Mouse (Mus musculus) c-Kit-negative CD71-positive TER-119-positive erythroid progenitor cells, embryonic 14.5 days (primary cell): ENCODE data around the gene Nhsl1.
"Not testable (repeated sequence)": the region's sequence is repeated elsewhere in the genome, so short reads cannot be mapped to it uniquely, and the experiment has no call there.

Experiments used
- DNase-seq: peaks from one replicate; pipeline ENCODE4 v3.0.0-alpha.2; 2013; ENCODE audit warnings: low read depth, low spot score

Gene Nhsl1

DNA sequence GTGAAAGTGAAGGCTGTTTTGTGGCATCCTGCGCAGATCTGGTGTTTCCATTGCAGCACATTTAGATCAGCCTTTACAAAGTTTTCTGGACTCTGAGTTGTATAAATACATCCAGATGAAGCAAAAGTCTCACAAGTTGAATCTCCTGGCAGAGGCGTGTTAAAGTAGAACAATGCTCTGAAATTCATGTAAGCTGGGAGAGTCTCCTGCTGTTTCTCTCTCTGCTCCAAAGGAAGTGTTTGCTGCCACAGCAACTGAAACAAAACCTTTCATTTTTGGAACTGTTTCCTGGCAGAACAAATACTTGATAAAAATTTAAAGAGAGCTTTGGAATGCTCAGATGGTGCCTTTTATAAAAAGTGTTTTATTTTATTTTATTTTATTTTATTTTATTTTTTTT is 118.8 kb downstream of the Nhsl1 start:
- DNase-seq, result no peak

DNA sequence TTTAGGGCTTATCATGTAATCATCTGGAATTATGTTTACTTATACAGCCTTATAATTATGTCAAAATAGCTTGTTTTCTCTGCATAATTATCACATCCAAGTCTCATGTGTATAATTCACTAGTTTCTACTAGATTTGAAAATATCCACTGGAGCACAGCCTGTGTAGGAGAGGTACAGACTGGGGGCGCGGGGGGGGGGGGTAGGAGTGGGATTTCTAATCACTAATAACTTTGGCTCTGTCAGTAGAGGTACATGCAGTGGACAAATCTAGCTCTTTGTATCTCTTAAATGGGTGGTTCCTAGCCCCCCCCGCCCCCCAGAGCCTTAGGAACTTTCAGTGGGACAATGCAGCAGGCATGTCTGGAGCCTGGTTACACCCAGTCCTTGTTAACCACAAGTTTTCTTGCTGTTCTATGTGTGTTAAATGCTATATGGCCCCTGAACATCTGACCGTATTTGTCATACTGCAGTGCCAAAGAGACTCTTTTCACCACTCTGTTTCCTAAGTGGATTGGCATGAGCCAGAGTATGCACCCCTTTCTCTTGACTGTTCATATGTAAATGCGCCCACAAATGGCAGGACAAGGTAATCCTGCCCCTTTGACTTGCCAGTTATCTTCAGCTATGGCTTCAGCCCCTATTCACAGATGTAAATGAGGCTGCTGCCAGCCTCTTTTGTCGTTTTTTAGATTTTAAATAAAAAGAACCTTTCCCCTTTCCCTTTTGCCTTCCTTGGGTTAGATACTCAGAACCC is 127.0 kb downstream of the Nhsl1 start:
- DNase-seq, result no peak

DNA sequence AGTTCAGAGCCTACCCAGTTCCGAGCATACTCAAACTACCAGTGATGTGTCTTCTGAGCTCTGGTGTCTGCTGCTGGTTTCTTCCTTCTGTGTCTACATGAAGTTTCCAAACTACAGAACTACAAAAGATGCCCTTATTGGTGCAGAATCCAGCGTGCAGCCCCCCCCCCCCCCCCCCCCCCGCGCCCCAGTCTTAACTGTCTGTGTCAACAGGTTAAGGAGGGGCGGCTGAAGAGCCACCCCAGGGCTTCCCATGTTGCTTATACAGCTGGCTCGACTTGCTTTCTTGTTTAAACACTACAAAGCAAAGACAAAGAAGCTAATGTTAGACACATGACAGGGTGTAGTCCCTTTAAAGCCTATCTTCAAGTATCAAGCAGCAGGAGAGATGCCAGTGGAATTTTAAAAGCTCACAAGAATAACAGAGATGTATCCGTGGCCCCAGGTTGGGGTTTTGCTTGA is 127.6 kb downstream of the Nhsl1 start:
- DNase-seq, result no peak

DNA sequence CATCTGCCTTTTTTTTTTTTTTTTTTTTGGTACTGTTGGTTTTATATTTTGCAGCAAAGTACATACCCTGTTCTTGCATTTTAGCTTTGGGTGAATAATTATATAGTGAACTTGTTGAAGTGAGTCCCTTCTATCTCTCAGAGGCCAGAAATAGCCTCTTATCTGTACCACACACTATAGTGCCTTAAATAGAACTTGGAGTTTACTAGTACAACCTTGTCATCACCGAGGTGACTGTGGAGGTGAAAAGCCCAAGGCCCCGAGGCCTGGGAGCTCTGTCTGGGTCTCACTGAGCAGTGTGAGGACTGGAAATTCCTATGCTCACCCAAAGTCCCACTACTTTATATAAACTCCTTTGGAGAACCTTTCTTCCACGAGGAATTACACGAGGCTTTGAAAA is 128.5 kb downstream of the Nhsl1 start:
- DNase-seq, result no peak

DNA sequence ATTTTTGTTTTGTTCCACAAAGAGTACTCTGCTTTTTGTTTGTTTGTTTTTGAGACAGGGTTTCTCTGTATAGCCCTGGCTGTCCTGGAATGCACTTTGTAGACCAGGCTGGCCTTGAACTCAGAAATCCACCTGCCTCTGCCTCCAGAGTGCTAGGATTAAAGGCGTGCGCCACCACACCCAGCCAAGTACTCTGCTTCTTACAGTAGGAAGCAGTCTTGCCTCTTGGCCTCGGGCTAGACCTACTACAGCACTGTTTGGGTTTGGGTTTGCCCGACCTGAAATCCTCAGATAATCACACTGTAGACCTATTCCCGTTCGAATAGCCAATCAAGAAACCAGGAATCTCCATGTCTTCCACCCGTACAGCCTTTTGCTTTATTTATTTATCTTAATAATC is 130.1 kb downstream of the Nhsl1 start:
- not testable (repeated sequence) for DNase-seq

DNA sequence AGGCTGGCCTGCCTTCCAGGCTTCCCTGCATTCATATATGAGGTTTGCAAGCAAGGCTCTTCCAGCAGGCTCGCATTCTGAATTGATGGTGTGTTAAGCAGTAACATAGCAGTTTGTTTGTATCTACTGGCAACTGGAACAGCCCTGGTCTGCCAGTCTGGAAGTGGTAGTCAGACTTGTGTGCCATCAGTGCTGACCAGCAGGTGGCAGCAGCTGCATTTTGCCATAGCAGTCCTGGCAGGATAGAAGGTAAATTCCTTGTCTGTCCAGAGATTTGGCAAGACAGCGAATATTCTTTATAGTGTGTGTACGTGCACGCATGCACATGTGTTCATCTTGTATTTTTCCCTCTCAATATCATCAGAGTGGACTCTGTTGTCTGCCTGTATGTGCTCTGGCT is 134.6 kb downstream of the Nhsl1 start:
- DNase-seq, result no peak

DNA sequence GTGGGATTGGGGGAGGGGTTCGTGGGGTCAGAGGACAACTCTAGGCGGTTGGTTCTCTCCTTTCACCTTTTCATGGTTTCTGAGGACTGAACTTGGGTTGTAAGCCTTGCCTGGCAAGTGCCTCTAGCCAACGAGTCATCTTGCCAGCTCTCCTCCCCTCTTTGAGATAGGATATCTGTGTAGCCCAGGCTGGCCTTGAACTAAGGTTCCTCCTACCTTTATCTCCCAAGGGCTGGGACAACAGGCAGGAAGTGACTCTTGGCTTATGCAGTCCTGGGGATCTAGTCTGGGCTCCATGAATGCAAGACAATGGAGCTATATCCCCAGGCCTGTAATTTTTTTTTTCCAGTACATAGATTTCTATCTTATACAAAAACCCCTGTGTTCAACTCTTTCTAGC is 135.4 kb downstream of the Nhsl1 start:
- DNase-seq, result no peak

DNA sequence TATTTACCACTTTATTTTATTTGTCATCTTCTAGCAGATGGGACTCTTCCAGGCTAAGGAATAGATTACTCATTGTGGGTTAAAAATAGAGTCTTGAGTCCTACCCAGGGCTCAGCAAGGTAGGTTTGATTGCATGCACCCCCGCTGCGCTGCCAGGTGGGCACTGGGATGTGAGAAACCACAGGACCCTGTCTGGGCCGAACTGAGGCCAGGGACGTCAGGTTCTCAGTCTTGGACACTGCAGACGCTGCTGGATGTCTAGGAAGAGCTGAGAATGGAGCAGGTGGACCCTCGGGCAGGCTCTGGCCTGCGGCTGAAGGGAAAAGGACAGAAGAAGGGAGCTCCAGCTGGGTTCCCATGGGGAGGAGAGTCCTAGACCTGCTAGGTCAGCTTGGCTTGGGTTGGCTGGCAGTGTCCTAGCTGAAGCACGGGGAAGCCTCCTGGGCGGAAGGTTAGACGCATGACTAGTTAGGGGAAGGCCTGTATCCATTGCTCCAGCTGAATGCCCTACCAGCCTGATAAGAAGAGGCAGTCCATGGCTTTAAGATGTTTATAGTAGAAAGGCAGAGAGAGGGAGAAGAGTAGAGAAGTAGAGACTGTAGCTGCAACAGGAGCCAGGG is 136.6 kb downstream of the Nhsl1 start:
- no peak for DNase-seq

DNA sequence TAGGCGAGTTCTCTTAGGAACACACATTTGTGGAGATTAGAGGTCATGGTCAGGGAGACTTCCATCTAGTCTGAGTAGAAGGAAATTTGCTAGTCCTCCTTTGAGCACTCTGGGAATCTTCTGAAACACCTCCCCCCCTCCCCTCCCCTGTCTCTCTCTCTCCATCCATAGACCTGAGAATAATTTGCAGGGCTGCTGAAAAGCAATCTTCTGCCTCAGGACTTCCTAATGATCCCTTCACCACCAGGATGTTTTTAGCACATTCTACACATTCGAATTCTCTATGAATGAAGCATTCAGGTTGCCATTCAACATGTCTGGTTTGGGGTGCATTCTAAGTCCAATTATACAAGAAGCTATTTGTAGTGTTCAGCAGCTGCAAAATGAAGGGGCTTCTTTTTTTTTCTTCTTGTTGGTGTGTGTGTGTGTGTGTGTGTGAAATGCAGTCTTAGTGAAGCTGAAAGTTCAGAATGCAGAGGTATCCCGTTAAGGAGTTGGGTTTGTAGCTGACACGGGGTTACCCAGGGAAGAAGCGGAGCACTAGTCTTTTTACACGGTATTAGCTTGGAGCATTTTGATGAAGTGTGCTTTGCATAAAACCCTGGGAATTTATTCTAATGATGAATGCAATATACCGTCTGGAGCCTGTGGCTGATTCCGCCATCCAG is 139.2 kb downstream of the Nhsl1 start:
- no peak for DNase-seq

DNA sequence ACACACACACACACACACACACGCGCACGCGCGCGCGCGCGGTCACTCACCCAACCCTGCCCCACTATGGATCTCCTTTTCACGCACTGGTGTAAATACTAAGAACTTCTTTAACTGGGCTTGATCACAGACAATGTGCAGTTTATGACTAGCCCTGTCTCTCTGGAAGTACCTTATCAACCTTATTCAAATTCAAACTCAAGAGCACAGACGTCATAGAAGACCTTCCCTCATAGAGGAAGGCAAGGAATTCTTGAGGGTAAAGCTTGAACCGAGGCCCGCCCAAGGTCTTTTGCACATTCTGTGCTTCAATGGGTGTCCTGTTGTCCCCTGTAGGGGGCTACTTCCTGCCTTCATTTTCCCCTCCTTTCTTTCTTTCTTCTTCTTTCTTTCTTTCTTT is 142.6 kb downstream of the Nhsl1 start:
- DNase-seq, result no peak

DNA sequence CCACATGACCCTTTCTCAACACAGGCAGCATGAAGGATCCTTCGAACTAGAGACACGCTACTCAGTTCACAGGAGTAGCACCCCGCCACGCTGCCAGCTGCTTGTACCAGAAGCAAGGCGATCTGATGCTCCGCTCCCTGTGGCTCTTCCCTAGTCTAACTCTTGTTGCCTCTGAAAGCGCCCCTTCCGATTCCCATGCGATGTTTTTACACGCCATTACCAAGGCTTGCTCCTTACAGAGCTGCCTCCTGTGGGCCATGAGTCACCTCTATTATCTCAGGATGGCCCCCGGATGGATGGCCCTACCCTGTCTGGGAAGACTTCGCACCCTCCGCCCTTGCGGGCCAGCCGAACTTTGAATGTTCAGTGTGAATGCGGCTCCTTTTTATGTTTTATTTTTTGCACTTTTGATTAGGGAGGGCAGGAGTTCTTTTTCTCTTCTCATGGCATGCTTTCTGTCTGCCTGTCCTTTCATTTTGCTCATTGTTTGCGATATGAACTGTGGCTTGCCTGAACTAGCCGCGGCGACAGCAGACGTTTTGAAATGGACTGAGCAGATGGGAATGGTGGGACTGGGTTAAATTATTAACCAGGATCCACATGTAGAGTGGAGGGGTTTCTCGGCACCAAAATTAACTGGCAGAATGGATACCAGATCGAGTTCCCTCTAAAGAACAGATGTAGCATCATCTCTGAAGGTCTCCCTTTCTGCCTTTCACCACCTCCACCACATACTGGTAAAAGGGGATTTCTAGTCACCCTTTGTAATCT is 144.5 kb downstream of the Nhsl1 start:
- no peak for DNase-seq

DNA sequence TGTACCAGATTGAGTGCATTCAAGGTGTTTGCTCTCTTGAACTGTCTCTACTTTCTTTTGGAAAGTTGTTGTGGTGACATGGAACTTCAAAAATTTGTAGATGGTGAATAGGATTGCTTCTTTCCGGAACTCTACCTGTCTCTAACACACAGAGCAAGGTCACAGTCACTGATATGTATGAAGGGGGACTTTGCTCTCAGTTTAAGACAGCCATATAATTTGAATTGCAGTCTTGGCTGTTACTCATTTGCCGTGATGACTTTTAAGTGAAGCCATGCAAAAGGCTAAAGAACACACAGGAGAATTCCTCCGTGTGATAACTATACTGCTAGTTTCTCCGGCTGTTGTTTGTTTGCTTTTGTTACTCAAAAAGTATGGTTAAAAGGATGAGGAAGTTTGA is 149.6 kb downstream of the Nhsl1 start:
- DNase-seq, result no peak

DNA sequence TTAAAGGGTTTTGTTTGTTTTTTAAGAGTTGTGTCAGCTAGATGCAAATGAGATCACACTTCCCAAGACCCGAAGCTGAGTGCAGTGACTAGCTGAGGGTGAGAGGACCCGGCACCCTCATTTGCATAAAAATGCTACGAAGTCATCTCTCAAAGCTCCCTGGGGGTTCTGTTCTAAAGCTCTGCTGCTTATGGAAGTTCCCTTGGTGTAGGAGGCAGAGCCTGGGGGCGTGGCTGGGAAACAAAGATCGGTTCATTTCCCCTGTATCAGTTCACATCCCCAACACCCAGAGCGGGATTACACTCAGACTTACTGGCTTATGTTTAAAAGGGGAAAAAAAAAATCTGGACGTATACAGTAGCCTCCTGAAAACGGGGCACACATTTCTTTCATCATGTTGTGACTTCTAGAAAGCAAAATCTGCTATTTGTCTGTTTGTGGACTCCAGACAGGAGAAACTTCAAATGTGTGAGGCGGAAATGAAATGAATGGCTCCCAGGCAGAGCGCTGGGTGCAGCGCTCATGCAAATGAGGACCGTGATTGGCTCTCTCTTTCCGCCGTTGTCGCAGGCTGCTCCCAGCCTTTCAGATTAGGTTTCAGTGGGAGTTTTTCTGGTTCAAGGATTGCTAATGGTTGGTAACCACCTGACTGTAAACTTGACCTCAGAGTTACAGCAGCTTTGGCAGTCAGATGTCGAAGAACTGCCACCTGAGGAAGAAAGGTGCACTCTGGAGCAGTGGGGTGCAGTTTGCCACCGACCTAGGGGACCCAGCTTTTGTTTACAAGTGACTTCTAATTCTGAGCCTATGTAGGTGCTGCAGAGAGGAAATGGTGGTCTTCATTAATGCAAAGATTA is 150.7 kb downstream of the Nhsl1 start:
- DNase-seq, result no peak

DNA sequence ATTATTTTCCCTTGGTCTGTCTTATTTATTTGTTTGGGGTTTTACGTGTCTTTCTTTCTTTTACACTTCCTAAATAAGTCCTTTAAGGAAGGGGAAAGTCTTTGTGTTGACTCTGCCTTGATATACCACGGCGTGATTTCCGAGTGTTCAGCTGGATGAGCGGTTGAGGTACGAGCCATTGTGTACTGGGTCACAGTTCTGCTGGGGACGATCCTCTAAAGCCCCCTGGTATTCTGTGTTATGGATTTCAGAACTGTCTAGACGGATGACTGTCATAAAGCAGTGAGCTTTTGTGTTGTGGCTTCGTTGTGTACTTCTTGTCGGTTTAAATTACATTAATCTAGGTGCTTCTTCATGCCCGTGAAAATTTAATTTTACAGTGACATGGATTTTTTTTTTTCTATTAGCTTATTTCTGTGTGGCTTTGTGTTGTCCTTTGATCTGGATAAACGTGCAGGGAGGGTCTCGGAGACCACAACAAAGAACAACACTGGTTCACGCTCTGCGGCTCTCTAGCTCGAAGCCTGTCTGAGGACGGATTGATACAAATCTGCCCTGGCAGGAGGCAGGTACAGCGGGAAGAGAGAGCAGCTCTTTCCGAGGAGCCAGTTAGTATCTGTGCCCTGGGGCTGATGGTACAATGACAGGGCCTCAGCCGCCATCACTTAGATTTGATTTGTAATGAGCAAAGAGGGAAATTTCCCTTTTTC is 151.7 kb downstream of the Nhsl1 start:
- DNase-seq, result no peak

DNA sequence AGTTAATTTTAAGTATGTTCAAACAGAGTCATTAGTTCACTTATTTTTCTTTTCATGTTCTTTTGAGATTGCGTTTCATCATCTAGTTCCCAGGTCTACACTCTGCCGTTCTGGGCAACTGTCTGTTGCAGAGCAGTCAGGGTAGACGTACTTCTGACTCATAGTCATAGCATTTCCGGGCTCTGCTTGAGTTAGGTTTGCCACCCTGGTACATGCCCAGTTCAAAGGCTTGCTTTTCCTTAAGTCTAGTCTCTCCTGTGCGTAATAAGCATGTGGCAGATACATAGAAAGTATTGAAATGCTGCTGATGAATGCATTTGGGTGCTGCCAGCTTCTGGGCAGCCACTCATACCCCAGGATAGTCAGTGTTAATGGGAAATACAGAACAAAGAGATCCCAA is 152.9 kb downstream of the Nhsl1 start:
- no peak for DNase-seq

DNA sequence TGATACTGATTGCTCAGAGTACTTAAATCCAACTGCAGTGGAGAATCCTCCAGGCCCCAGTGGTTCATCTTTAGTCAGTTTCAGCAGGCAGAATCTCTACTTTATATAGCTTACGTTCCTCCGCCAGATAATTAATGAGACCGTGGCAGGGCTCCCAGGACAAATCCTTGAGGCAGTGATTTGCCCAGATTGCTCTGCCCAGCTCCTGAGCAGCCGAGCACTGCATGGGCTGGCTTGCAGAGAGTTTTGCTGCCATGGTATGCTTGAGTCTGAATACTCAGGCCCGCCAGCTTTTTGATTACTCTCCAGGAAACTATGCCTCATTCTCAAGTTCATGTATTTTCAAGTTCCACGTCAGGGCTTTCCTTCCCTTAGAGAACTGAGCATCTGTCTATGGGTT is 156.3 kb downstream of the Nhsl1 start:
- DNase-seq, result no peak

DNA sequence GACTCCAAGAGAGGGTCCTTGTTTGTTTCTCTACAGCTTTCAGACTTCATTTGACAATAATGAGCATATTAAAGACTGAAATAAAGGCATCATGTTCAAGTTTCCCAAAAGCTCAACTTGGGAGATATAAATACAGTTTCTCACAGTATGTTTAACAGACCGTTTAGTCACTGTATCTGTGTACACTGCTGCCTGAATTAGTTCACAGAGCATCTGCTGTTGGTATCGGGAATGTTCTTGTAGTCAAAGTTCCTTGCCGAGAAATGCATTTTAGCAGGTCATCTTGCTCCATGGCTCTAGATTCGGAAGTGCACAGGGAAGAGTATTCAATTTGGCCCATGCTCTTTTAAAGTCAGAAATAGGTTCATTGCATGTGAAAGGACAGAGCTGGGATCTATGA is 159.5 kb downstream of the Nhsl1 start:
- no peak for DNase-seq

DNA sequence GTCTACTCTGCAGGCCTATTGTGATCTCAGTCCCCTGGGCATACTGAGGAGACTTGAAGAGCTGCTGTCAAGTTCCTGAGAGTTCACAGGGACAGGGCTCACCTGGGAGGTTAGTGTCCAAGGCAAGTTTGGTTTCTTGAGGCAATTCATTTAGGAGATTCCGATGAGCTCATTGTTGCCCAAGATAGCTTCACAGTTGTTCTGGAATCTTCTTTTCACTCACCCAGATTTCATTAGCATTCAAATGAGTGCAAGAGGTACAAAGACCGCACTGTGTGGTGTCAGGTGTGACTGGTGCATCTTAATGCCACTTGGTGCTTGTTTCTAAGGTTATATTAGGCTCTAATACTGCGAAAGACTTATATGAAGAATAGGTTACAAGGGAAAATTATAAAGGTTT is 160.5 kb downstream of the Nhsl1 start:
- DNase-seq, result no peak

DNA sequence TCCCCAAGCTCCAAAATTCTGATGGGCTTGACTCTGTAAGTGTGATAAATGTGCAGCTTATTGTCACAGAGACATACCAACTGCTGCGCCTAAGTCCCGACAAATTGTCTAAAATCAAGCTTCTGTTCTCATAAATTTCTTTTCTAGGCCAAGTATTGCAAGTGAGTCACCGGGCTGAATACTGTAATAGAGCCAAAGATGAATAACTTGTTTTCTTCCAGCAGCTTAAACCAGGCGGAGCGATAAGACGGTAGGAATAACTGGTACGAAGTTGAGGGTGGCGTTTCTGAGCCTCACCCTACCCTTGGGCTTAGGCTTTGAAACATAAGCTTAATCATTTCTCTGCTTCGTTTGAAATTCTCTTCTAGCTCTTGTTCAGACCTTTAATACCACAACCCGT is 162.1 kb downstream of the Nhsl1 start:
- no peak for DNase-seq

DNA sequence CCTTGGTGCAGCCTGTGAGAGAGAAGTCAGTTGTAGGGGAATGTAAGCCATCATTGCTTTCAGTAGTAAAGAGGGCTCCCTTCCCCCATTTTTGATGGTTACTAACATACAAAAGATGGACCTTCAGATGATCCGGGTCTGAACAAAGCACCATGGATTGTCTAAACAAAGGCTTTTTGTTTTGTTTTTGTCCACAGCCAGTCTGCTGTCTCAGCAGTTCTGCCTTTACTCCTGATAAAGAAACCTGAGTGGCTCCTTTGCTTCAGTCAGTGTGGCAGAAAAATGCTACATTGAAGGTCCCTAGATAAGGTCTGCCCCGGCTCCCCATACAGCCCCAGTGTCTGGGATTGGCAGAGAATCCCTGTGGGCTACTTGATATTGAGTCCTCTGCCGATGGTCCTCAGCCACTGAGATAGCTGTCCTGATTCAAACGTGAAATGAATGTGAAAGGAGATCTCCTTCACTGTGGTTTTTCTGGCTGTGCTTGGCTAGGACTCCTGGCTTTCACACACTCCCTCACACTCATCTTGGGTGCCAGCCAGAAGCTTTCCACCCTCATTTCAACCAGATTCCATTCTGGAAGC is 163.9 kb downstream of the Nhsl1 start:
- DNase-seq, result no peak
